Mouse (Mus musculus): ENCODE results near the gene Exosc10.
A peak's percentile ranks its signal among the peaks of the same experiment; 100 is the strongest.

Exosc10 gene

GRCm38 (mm10) chr4:148573222-148573621 lies 15.0 kb downstream of the Exosc10 start:
- DNase-seq: no peak

GRCm38 (mm10) chr4:148580765-148581164 lies 22.5 kb downstream of the Exosc10 start:
- DNase-seq: no peak

GRCm38 (mm10) chr4:148581422-148581821 lies 23.2 kb downstream of the Exosc10 start:
- DNase-seq: no peak

- DNase-seq: no peak
These were observed 25.0 kb downstream of the Exosc10 start for GRCm38 (mm10) chr4:148583257-148583656.

DNA sequence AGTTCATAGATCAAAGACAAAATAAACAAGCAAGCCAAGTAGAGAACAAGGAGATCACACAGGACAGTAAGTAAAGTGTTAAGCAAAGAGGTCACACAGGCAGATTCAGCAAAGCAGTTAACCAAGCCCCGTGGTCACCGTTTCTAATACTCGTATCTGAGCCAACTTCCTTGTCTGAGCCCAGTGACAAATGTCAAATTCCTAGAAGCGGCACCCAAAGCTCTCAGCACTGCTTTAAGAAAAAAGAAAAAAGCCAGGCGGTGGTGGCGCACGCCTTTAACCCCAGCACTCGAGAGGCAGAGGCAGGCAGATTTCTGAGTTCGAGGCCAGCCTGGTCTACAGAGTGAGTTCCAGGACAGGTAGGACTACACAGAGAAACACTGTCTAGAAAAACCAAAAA lies 28.4 kb downstream of the Exosc10 start:
- no peak for DNase-seq

DNA sequence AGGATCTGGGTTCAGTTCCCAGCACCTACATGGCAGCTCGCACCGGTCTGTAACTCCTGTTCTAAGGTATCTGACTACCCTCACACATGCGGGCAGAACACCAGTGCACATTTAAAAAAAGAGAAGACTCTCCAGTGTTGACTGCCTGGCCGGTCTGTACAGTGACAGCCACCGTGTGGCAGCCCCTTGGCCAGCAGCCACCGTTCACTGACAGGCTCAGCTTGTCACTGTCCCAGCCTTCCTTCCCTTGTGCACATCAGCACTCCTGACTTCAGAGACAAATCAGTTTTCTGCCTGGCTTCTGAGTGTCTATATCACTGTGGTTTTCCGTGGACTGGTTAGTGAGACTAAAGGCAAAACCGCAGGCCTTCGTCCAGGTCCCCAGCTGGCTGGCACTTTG lies 30.6 kb downstream of the Exosc10 start:
- peak; percentile 44 for DNase-seq

- peak; percentile 58 for DNase-seq
These were observed 31.3 kb downstream of the Exosc10 start for GRCm38 (mm10) chr4:148589565-148589964.

GRCm38 (mm10) chr4:148590421-148591170 lies 32.4 kb downstream of the Exosc10 start:
- DNase-seq: peak; percentile 28

- DNase-seq: peak; percentile 99
These were observed 33.0 kb downstream of the Exosc10 start, which contains the start of gene Srm for GRCm38 (mm10) chr4:148591171-148591630. TSS of gene Srm (plus strand) at chr4:148591503.

- DNase-seq: peak; percentile 31
These were observed 33.6 kb downstream of the Exosc10 start for GRCm38 (mm10) chr4:148591637-148592380.

GRCm38 (mm10) chr4:148593996-148594395 lies 35.8 kb downstream of the Exosc10 start:
- no peak for DNase-seq

DNA sequence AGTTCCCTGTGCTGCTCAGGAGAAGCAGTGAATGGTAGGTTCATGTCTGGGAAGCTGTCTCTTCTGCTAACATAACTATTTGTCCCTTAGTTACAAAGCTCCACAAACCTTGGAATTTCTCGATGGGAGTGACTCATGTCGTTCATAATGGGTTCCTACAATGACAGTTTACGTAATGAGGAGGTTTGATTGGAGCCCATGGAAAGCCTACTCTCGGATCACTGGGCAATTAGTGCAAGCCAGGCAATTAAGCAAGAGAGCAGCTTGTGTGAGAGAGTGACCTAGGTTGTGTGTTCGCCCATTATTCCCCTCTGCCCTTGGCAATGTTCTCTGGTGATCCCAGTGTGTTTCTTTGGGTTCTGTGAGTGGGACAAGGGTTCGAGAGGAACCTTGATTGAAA lies 37.7 kb downstream of the Exosc10 start:
- no peak for DNase-seq

- no peak for DNase-seq
These were observed 38.5 kb downstream of the Exosc10 start for GRCm38 (mm10) chr4:148596731-148597130.

GRCm38 (mm10) chr4:148598826-148599225 lies 40.6 kb downstream of the Exosc10 start:
- DNase-seq: no peak

DNA sequence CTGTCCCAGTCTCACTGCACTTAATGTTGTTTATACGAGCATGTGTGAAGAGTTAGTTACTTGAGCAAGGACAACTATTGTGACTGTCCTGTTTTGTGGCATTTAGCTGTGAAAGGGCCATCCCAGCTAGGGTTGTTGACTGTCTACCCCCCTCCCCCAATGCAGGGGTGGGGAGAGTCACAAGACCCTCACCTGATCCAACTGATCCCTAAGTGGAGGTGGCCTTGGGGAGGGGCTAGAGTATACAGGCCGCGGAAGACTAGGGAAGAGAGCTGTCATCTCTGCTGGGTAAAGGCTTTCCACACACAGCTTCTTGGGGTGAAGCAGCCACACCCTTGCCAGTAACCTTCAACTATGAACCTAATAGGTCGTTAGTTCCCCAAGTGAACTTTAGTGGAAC lies 42.1 kb downstream of the Exosc10 start:
- DNase-seq: no peak

GRCm38 (mm10) chr4:148601871-148602270 lies 43.6 kb downstream of the Exosc10 start:
- no peak for DNase-seq

DNA sequence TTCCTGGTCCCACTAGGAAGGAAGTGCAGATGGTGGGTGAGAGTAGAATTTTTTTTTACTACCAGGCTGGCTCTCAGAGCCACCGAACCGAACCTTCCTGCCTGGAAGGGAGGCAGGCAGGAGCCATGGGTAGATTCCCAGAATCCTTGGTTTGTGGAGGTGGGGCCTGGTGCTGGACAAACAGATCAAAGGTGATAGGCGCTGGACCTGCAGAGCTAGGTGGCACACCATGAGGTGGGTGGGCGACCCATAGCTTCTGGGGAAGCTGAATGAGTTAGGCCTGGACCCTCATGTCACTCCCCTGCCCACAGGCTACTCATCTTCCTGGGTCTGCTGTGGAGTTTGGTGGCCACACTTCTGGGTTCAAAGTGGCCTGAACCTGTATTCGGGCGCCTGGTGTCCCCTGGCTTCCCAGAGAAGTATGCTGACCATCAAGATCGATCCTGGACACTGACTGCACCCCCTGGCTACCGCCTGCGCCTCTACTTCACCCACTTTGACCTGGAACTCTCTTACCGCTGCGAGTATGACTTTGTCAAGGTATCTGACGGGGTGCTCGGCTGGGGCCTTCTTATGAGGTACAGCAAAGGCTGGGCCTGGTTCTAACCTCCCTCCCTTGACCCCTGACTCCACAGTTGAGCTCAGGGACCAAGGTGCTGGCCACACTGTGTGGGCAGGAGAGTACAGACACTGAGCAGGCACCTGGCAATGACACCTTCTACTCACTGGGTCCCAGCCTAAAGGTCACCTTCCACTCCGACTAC lies 44.3 kb downstream of the Exosc10 start, which contains the start of gene Masp2:
Masp2 (plus strand) TSS at position 198 of the 764 bp plus-strand sequence.
- DNase-seq: no peak

DNA sequence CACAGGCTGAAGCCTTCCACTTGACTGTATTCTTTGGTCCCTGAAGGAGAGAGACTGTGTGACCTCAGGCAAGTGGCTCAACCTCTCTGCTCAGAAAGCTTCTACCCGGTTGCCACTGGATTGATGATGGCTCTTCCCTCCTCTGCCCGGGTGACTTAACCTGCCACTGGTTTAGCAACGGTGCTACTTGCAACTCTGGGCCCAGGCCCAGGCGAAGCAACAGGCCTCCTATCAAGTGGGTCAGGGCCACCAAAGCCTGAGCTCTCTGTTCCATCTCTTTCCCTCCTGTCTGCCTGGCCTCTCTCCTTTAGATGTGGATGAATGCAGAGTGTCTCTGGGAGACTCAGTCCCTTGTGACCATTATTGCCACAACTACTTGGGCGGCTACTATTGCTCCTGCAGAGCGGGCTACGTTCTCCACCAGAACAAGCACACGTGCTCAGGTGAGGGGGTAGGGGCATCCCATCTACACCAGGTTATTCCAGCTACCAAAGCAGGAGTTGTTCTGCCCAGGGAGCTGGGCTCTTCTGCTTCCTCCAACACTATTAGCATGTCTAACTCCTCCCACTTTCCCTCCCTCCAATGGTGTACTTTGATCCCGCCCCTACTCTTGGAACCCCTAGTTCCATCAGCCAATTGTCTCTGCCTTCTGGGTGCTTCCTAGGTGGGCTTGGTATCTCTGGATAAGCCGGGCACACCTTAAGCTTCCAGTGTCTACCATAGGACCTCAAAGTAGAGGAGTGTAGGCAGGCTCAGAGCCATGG lies 45.3 kb downstream of the Exosc10 start:
- DNase-seq: no peak

GRCm38 (mm10) chr4:148604141-148604540 lies 45.9 kb downstream of the Exosc10 start:
- DNase-seq: no peak

- peak; percentile 81 for DNase-seq
These were observed 46.4 kb downstream of the Exosc10 start for GRCm38 (mm10) chr4:148604541-148605165.

GRCm38 (mm10) chr4:148607758-148608157 lies 49.5 kb downstream of the Exosc10 start:
- DNase-seq: peak; percentile 87

GRCm38 (mm10) chr4:148609805-148610204 lies 51.6 kb downstream of the Exosc10 start:
- DNase-seq: no peak

All from lung, postnatal 10 days (tissue).